Mouse (Mus musculus): ENCODE results near the gene Olfr470. TPM values are rescaled to one million over a fixed set of nuclear protein-coding genes. Genes with fewer than 3 reads are reported as not detected.

Gene Olfr470
- polyA plus RNA-seq, 1 experiment from 2014 or later, result not detected

Other genes with a start within 250 kb of the Olfr470 start
- not detected in 2 replicates for gene 5330417H12Rik, start 222.3 kb downstream of the Olfr470 start, polyA plus RNA-seq (2015; fragmentation: Nextera tagmentation; extraction: Ambion mirVana)
- 0.18 TPM in 1 of 2 replicates, not detected in the other for gene Cyb5r2, start 89.5 kb downstream of the Olfr470 start, polyA plus RNA-seq (2015; fragmentation: Nextera tagmentation; extraction: Ambion mirVana)
- not detected in 2 replicates for gene Ovch2, start 46.3 kb downstream of the Olfr470 start, polyA plus RNA-seq (2015; fragmentation: Nextera tagmentation; extraction: Ambion mirVana)
- gene Olfr467, start 35.2 kb downstream of the Olfr470 start, polyA plus RNA-seq (2015; fragmentation: Nextera tagmentation; extraction: Ambion mirVana), result not detected in 2 replicates
- gene Olfr469, start 21.9 kb downstream of the Olfr470 start, polyA plus RNA-seq (2015; fragmentation: Nextera tagmentation; extraction: Ambion mirVana), result not detected in 2 replicates
- gene Olfr472, start 50.4 kb upstream of the Olfr470 start, polyA plus RNA-seq (2015; fragmentation: Nextera tagmentation; extraction: Ambion mirVana), result not detected in 2 replicates
- not detected in 2 replicates for gene Olfr473, start 83.0 kb upstream of the Olfr470 start, polyA plus RNA-seq (2015; fragmentation: Nextera tagmentation; extraction: Ambion mirVana)
- not detected in 2 replicates for gene Olfr474, start 107.2 kb upstream of the Olfr470 start, polyA plus RNA-seq (2015; fragmentation: Nextera tagmentation; extraction: Ambion mirVana)
- gene Olfr476, start 117.3 kb upstream of the Olfr470 start, polyA plus RNA-seq (2015; fragmentation: Nextera tagmentation; extraction: Ambion mirVana), result not detected in 2 replicates
- gene Olfr477, start 139.2 kb upstream of the Olfr470 start, polyA plus RNA-seq (2015; fragmentation: Nextera tagmentation; extraction: Ambion mirVana), result not detected in 2 replicates
- gene Olfr478, start 186.5 kb upstream of the Olfr470 start, polyA plus RNA-seq (2015; fragmentation: Nextera tagmentation; extraction: Ambion mirVana), result not detected in 2 replicates
- gene Olfr479, start 203.2 kb upstream of the Olfr470 start, polyA plus RNA-seq (2015; fragmentation: Nextera tagmentation; extraction: Ambion mirVana), result not detected in 2 replicates
- gene Olfr480, start 219.9 kb upstream of the Olfr470 start, polyA plus RNA-seq (2015; fragmentation: Nextera tagmentation; extraction: Ambion mirVana), result not detected in 2 replicates
- gene Olfr481, start 232.4 kb upstream of the Olfr470 start, polyA plus RNA-seq (2015; fragmentation: Nextera tagmentation; extraction: Ambion mirVana), result not detected in 2 replicates